27 mouse cellular contexts compared by ENCODE assay signal in the genomic region with DNA sequence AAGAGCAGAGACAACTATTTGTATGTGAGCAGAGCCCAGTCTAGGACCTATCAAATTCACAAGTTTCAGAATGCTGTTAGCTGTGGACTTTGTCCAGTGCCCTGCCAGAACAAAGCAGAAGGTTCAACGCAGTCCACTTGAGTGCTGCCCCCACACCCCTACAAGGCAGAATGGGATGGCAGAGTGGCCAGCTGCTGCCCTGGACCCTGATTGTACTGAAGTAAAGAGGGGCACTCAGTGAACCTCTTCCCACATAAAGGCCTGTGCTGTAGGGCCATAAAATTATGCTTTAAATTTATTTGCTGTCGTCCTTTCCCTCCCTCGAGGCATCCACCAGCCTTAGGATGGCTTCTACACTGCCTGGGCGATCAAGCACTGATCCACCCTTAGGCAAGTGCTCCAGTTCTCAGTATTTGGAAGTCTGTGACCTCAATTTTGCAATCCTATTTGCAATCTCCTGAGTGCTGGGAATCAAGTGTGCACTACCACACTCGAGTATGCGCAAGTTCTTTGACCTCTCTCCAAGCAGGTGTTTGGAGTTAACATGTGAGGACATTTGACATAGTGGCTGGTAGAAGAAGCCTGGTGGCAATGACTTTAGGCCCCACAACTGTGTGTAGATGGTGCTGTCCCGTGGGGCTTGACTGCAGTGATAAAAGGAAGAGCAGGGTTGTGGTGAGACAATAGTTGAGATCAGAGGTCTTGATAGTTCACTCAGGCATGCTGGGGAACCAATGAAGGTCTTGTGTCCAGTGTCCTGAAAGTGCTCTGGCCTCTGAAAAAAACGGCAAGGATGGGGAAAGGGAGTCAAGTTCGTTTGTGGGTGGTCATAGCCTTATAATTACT. TPM values are rescaled to one million over a fixed set of nuclear protein-coding genes. Genes with fewer than 3 reads are reported as not detected.
DNase-seq lines count a peak whose midpoint lies in the region; ATAC-seq and TF ChIP-seq lines count a peak whose summit lies in the region.
"Had no signal": no experiment of that assay in that cellular context is flagged by ENCODE, and none has a peak within 500 bp of the region (broad histone marks: within the 10 kb centered on the region; RNA-seq: fewer than 3 reads in every experiment).

No protein-coding gene starts in this region.

- H3K9ac ChIP-seq in kidney, postnatal 0 days (ENCODE audit: low read depth, low read length), result no peak overlapping the region
- no peak overlapping the region for H3K9ac ChIP-seq in kidney, embryonic 14.5 days (ENCODE audit: low read depth, low read length)
- H3K9ac ChIP-seq in CH12.LX (ENCODE audit: insufficient read depth, low read depth), result no peak overlapping the region
- H3K9ac ChIP-seq in lung, postnatal 0 days (replicated peaks; ENCODE audit: low read depth), result no peak overlapping the region
- H3K9ac ChIP-seq: embryonic facial prominence, embryonic 15.5 days; forebrain, embryonic 12.5 days; heart, embryonic 15.5 days; lung, embryonic 14.5 days; stomach, embryonic 15.5 days had no signal

- no peaks in the 10 kb centered on the region for H3K27me3 ChIP-seq in kidney, postnatal 0 days (ENCODE audit: insufficient read depth, low read length)
- peaks cover 6% of the 10 kb centered on the region; the same call in 1 of the 2 replicates for H3K27me3 ChIP-seq in kidney, embryonic 14.5 days (ENCODE audit: control insufficient read depth, insufficient read depth, low read length)
- peaks cover 12% of the 10 kb centered on the region for H3K27me3 ChIP-seq in CH12.LX (replicated peaks)
- H3K27me3 ChIP-seq in lung, postnatal 0 days (replicated peaks; ENCODE audit: insufficient read depth, low read length), result no peaks in the 10 kb centered on the region

- TF ChIP-seq POLR2A in CH12.LX (IDR thresholded peaks at IDR 0.05; ENCODE audit: low read depth, low read length), result peak; percentile 15; the same call in 1 of the 2 replicates

- no peak for TF ChIP-seq RAD21 in CH12.LX (IDR thresholded peaks at IDR 0.05; ENCODE audit: low read depth, low read length)

- H3K27ac ChIP-seq in kidney, postnatal 0 days, result peak overlapping the region; percentile 3; the same call in 1 of the 2 replicates
- no peak overlapping the region for H3K27ac ChIP-seq in kidney, embryonic 14.5 days (ENCODE audit: low read depth, low read length)
- no peak overlapping the region for H3K27ac ChIP-seq in CH12.LX (ENCODE audit: insufficient read depth, low read depth)
- H3K27ac ChIP-seq in lung, postnatal 0 days (ENCODE audit: low read length), result no peak overlapping the region
- H3K27ac ChIP-seq: embryonic facial prominence, embryonic 15.5 days; forebrain, embryonic 12.5 days; heart, adult 2 months; heart, embryonic 15.5 days; layer of hippocampus, adult 2 months; stomach, embryonic 15.5 days had no signal

- H3K36me3 ChIP-seq in kidney, postnatal 0 days (ENCODE audit: insufficient read depth, low read length), result peaks cover 43% of the 10 kb centered on the region
- peaks cover 54% of the 10 kb centered on the region for H3K36me3 ChIP-seq in kidney, embryonic 14.5 days (ENCODE audit: control insufficient read depth, insufficient read depth, low read length)
- peaks cover 43 to 53% of the 10 kb centered on the region in 2 experiments for H3K36me3 ChIP-seq in CH12.LX (replicated peaks in 1 of 2; ENCODE audit: control insufficient read depth in 1 of 2, insufficient read depth in 1 of 2, low read length in 1 of 2)
- H3K36me3 ChIP-seq in lung, postnatal 0 days (ENCODE audit: insufficient read depth, low read length), result peaks cover 24% of the 10 kb centered on the region

- no peak overlapping the region for H3K4me2 ChIP-seq in kidney, postnatal 0 days (ENCODE audit: low read length)
- H3K4me2 ChIP-seq in kidney, embryonic 14.5 days (replicated peaks; ENCODE audit: low read depth, low read length), result no peak overlapping the region
- no peak overlapping the region for H3K4me2 ChIP-seq in CH12.LX (ENCODE audit: insufficient read depth, low read depth, poor library complexity, severe bottlenecking)
- no peak overlapping the region for H3K4me2 ChIP-seq in lung, postnatal 0 days (replicated peaks; ENCODE audit: low read depth, low read length)
- H3K4me2 ChIP-seq: embryonic facial prominence, embryonic 15.5 days; forebrain, embryonic 12.5 days; heart, embryonic 15.5 days; lung, embryonic 14.5 days; stomach, embryonic 15.5 days had no signal

- H3K4me3 ChIP-seq in kidney, postnatal 0 days (replicated peaks; ENCODE audit: low read depth, low read length), result no peak overlapping the region
- H3K4me3 ChIP-seq in kidney, embryonic 14.5 days (ENCODE audit: low read length), result no peak overlapping the region
- H3K4me3 ChIP-seq in CH12.LX (replicated peaks in 1 of 3; ENCODE audit: low read depth in 2 of 3, low read length in 2 of 3, poor library complexity in 1 of 3), result no peak overlapping the region
- no peak overlapping the region for H3K4me3 ChIP-seq in lung, postnatal 0 days (ENCODE audit: low read depth, low read length)
- H3K4me3 ChIP-seq: embryonic facial prominence, embryonic 15.5 days; forebrain, embryonic 12.5 days; heart, adult 2 months; heart, embryonic 15.5 days; layer of hippocampus, adult 2 months; stomach, embryonic 15.5 days had no signal

- no peak for ATAC-seq in kidney, postnatal 0 days (replicated peaks; ENCODE audit: low FRiP score, low read depth)
- no peak for ATAC-seq in kidney, embryonic 14.5 days (ENCODE audit: low FRiP score, low TSS enrichment)
- ATAC-seq in lung, postnatal 0 days, result peak; percentile 45
- ATAC-seq: hindbrain, embryonic 16.5 days had no signal

- peaks cover 11% of the 10 kb centered on the region; the same call in 1 of the 2 replicates for H3K4me1 ChIP-seq in kidney, postnatal 0 days (replicated peaks; ENCODE audit: insufficient read depth, low read length)
- H3K4me1 ChIP-seq in kidney, embryonic 14.5 days (ENCODE audit: control insufficient read depth, insufficient read depth, low read length), result peaks cover 15% of the 10 kb centered on the region
- peaks cover 3 to 12% of the 10 kb centered on the region in 2 experiments; a peak in 2 of 4 replicates for H3K4me1 ChIP-seq in CH12.LX (ENCODE audit: control insufficient read depth in 1 of 2, insufficient read depth in 2 of 2)
- H3K4me1 ChIP-seq in lung, postnatal 0 days (ENCODE audit: insufficient read depth, low read depth, low read length), result peaks cover 13% of the 10 kb centered on the region

- H3K9me3 ChIP-seq in kidney, postnatal 0 days (replicated peaks; ENCODE audit: low read length), result no peaks in the 10 kb centered on the region
- no peaks in the 10 kb centered on the region for H3K9me3 ChIP-seq in kidney, embryonic 14.5 days (ENCODE audit: control insufficient read depth, low read length)
- H3K9me3 ChIP-seq in CH12.LX (replicated peaks; ENCODE audit: low read length), result no peaks in the 10 kb centered on the region
- no peaks in the 10 kb centered on the region for H3K9me3 ChIP-seq in lung, postnatal 0 days (ENCODE audit: low read length)
- H3K9me3 ChIP-seq: embryonic facial prominence, embryonic 15.5 days; forebrain, embryonic 12.5 days; heart, embryonic 15.5 days; stomach, embryonic 15.5 days had no signal

- no peaks in the 10 kb centered on the region; the same call in 1 of the 2 replicates for H3K79me2 ChIP-seq in CH12.LX (replicated peaks; ENCODE audit: control insufficient read depth, extremely low read depth, insufficient read depth, poor library complexity, severe bottlenecking)

- 73% methylated on average over 9 of the region's 9 CpGs for WGBS in kidney, postnatal 0 days
- WGBS in kidney, embryonic 14.5 days, result 77% methylated on average over 9 of the region's 9 CpGs
- WGBS in lung, postnatal 0 days, result 66% methylated on average over 9 of the region's 9 CpGs

- dilution Hi-C loops in CH12.LX (cut with MboI; ENCODE audit: extremely low pct_ligation_motif_present, extremely low pct_unique_long_range_greater_than_20kb, low sequenced_read_pairs), result no loop called here

- no peak for TF ChIP-seq CTCF in kidney, postnatal 0 days (IDR thresholded peaks at IDR 0.05; ENCODE audit: low read depth)
- TF ChIP-seq CTCF in CH12.LX (conservative IDR thresholded peaks at IDR 0.05 in 1 of 2, IDR thresholded peaks at IDR 0.05 in 1 of 2; ENCODE audit: low read depth in 2 of 2, low read length in 2 of 2), result no peak
- no peak for TF ChIP-seq CTCF in lung, postnatal 0 days (IDR thresholded peaks at IDR 0.05)

- TF ChIP-seq EP300 in CH12.LX (IDR thresholded peaks at IDR 0.05; ENCODE audit: low read length), result no peak
- peak; percentile 69 for TF ChIP-seq EP300 in lung, postnatal 0 days (IDR thresholded peaks at IDR 0.05)

- in situ Hi-C loops in CH12.LX (cut with MboI; ENCODE audit: low pct_ligation_motif_present, low pct_unique_long_range_greater_than_20kb, low sequenced_read_pairs), result loop anchor here (5.0 kb wide), 1 partner anchor 51 kb away; no protein-coding TSS in a partner anchor

- DNase-seq in kidney, postnatal 0 days (ENCODE audit: low spot score), result no peak
- DNase-seq in CH12.LX (ENCODE audit: extremely low read depth), result no peak
- peak; percentile 81 for DNase-seq in fat pad, adult 2 months (ENCODE audit: extremely low read depth, low read depth, low spot score)
- peak; percentile 82 for DNase-seq in lung, postnatal 0 days (ENCODE audit: low spot score)
- no peak for DNase-seq in cerebellum, adult 11-12 months
- DNase-seq in layer of hippocampus, adult 9-10 months (ENCODE audit: low spot score), result no peak
- DNase-seq in adrenal gland, adult 18-20 months (ENCODE audit: low spot score in 2 of 2), result no peak
- DNase-seq: adrenal gland, postnatal 25 days; B cell, adult 2 months; cerebellum, adult 2 months; cerebellum, postnatal 36 days; heart, adult 2 months; heart, postnatal 4 days; kidney, adult 11 months; kidney, postnatal 14 days; left cerebral cortex, postnatal 4 days; lung, embryonic 14.5 days; midbrain, embryonic 14.5 days had no signal

RNA-seq across cellular contexts. Expression of a gene that starts 3.2 kb away (rescaled TPM):
- 27.2 and 30.3 TPM in 2 replicates for polyA plus RNA-seq in kidney, postnatal 0 days (2015; fragmentation: Nextera tagmentation; extraction: Ambion mirVana)
- 30.2 and 47.3 TPM in 2 replicates for polyA plus RNA-seq in kidney, embryonic 14.5 days (2014; fragmentation: Nextera tagmentation; extraction: Ambion mirVana)
- total RNA-seq in CH12.LX (2012; rRNA removed) (8.8 and 10.0 TPM in 2 replicates), CH12.LX (2014; rRNA removed) (2.6 and 3.3 TPM in 2 replicates)
- 10.2 and 12.5 TPM in 2 replicates for polyA plus RNA-seq in CH12.LX (2012; ENCODE audit: insufficient read length, low read depth)
- polyA plus RNA-seq in lung, postnatal 0 days (2015; fragmentation: Nextera tagmentation; extraction: Ambion mirVana), result 31.2 and 33.3 TPM in 2 replicates
- 10 to 100 TPM; 45.2 to 49.9 TPM for total RNA-seq in adrenal gland, adult 18-20 months (2021)

RNA-seq across cellular contexts. Expression of a gene that starts 10.4 kb away (rescaled TPM):
- 1.9 and 2.7 TPM in 2 replicates for polyA plus RNA-seq in kidney, postnatal 0 days (2015; fragmentation: Nextera tagmentation; extraction: Ambion mirVana)
- polyA plus RNA-seq in kidney, embryonic 14.5 days (2014; fragmentation: Nextera tagmentation; extraction: Ambion mirVana), result 4.1 and 4.6 TPM in 2 replicates
- total RNA-seq in CH12.LX (2012; rRNA removed) (6.5 and 9.1 TPM in 2 replicates), CH12.LX (2014; rRNA removed) (2.1 and 3.0 TPM in 2 replicates)
- 6.3 and 7.5 TPM in 2 replicates for polyA plus RNA-seq in CH12.LX (2012; ENCODE audit: insufficient read length, low read depth)
- 2.3 and 2.5 TPM in 2 replicates for polyA plus RNA-seq in lung, postnatal 0 days (2015; fragmentation: Nextera tagmentation; extraction: Ambion mirVana)
- total RNA-seq in adrenal gland, adult 18-20 months (2021), result under 1 TPM in 1 of 2 experiments, not detected in 1; 0.46 TPM
- total RNA-seq: gastrocnemius, adult 8-10 months; megakaryocyte, adult 5-6 weeks had no signal

RNA-seq across cellular contexts. Expression of a gene that starts 30.4 kb away (rescaled TPM):
- 26.8 and 28.3 TPM in 2 replicates for polyA plus RNA-seq in kidney, postnatal 0 days (2015; fragmentation: Nextera tagmentation; extraction: Ambion mirVana)
- 25.5 and 29.0 TPM in 2 replicates for polyA plus RNA-seq in kidney, embryonic 14.5 days (2014; fragmentation: Nextera tagmentation; extraction: Ambion mirVana)
- total RNA-seq in CH12.LX (2012; rRNA removed) (16.8 and 17.0 TPM in 2 replicates), CH12.LX (2014; rRNA removed) (11.6 and 15.0 TPM in 2 replicates)
- 16.0 and 20.6 TPM in 2 replicates for polyA plus RNA-seq in CH12.LX (2012; ENCODE audit: insufficient read length, low read depth)
- polyA plus RNA-seq in lung, postnatal 0 days (2015; fragmentation: Nextera tagmentation; extraction: Ambion mirVana), result 17.0 and 19.4 TPM in 2 replicates
- 10 to 100 TPM; 16.3 to 19.5 TPM for total RNA-seq in adrenal gland, adult 18-20 months (2021)

RNA-seq across cellular contexts. Expression of a gene that starts 30.7 kb away (rescaled TPM):
- 477 and 504 TPM in 2 replicates for polyA plus RNA-seq in kidney, postnatal 0 days (2015; fragmentation: Nextera tagmentation; extraction: Ambion mirVana)
- 506 and 517 TPM in 2 replicates for polyA plus RNA-seq in kidney, embryonic 14.5 days (2014; fragmentation: Nextera tagmentation; extraction: Ambion mirVana)
- total RNA-seq in CH12.LX (2012; rRNA removed), result 399 and 425 TPM in 2 replicates
- total RNA-seq in CH12.LX (2014; rRNA removed), result 418 and 428 TPM in 2 replicates
- 1,159 and 1,267 TPM in 2 replicates for polyA plus RNA-seq in CH12.LX (2012; ENCODE audit: insufficient read length, low read depth)
- 274 and 290 TPM in 2 replicates for polyA plus RNA-seq in lung, postnatal 0 days (2015; fragmentation: Nextera tagmentation; extraction: Ambion mirVana)
- 100 to 1,000 TPM; 211 to 300 TPM for total RNA-seq in adrenal gland, adult 18-20 months (2021)

Comparison
In these comparisons a context has a peak if more than half of its experiments do, and no peak if none do; other contexts are left out.
1. DNase-seq: peak in fat pad, adult 2 months (single experiment) and lung, postnatal 0 days (single experiment); none in kidney, postnatal 0 days (single experiment), CH12.LX (single experiment), cerebellum, adult 11-12 months (single experiment), layer of hippocampus, adult 9-10 months (single experiment) and adrenal gland, adult 18-20 months (0 of 2).